Comparison of ENCODE assay signal across 8 mouse cellular contexts in genomic region chr17:86215771-86216170, GRCm38 (mm10). TPM values are rescaled to one million over a fixed set of nuclear protein-coding genes. Genes with fewer than 3 reads are reported as not detected.
DNase-seq lines count a peak whose midpoint lies in the region; ATAC-seq and TF ChIP-seq lines count a peak whose summit lies in the region.

No protein-coding gene starts in this region.

- no peak for TF ChIP-seq POLR2A in cerebellum, adult 2 months (IDR thresholded peaks at IDR 0.05; ENCODE audit: borderline replicate concordance, insufficient read depth, low read length)

- H3K9me3 ChIP-seq in lung, embryonic 14.5 days (ENCODE audit: low read depth, low read length) = no peaks in the 10 kb centered on the region
- H3K9me3 ChIP-seq in hindbrain, embryonic 11.5 days (ENCODE audit: control insufficient read depth, low read length) = no peaks in the 10 kb centered on the region

- DNase-seq in cerebellum, adult 2 months = no peak
- DNase-seq in cerebellum, postnatal 10 days = no peak
- DNase-seq in lung, embryonic 14.5 days = no peak
- peak; percentile 22 to 26 for DNase-seq in thymus, adult 18-20 months
- DNase-seq in hindbrain, embryonic 11.5 days (ENCODE audit: low spot score) = no peak
- no peak for DNase-seq in cerebellum, postnatal 4 days (ENCODE audit: low spot score in 2 of 2)

- ATAC-seq in CD4-positive, CD25-positive, alpha-beta regulatory T cell, adult 4 months = peak; percentile 95
- peak; percentile 69; the same call in 1 of the 2 replicates for ATAC-seq in granulocyte monocyte progenitor cell, adult 5-6 weeks (replicated peaks; ENCODE audit: poor library complexity, severe bottlenecking)
- ATAC-seq in lung, embryonic 14.5 days (ENCODE audit: insufficient read depth) = no peak
- no peak for ATAC-seq in hindbrain, embryonic 11.5 days (ENCODE audit: low FRiP score)

- H3K9ac ChIP-seq in lung, embryonic 14.5 days = no peak overlapping the region
- no peak overlapping the region for H3K9ac ChIP-seq in hindbrain, embryonic 11.5 days (ENCODE audit: low read depth, low read length)

- WGBS in cerebellum, adult 2 months = 85% methylated on average over 7 of the region's 7 CpGs
- 76% methylated on average over 7 of the region's 7 CpGs for WGBS in lung, embryonic 14.5 days
- 80% methylated on average over 7 of the region's 7 CpGs for WGBS in hindbrain, embryonic 11.5 days

- no peaks in the 10 kb centered on the region for H3K36me3 ChIP-seq in lung, embryonic 14.5 days (ENCODE audit: insufficient read depth)
- no peaks in the 10 kb centered on the region for H3K36me3 ChIP-seq in hindbrain, embryonic 11.5 days (ENCODE audit: control insufficient read depth, insufficient read depth, low read length)

- no peak overlapping the region for H3K4me2 ChIP-seq in lung, embryonic 14.5 days
- no peak overlapping the region for H3K4me2 ChIP-seq in hindbrain, embryonic 11.5 days (replicated peaks; ENCODE audit: low read depth, low read length)

- peak; percentile 17; the same call in 1 of the 2 replicates for TF ChIP-seq CTCF in cerebellum, adult 2 months (IDR thresholded peaks at IDR 0.05; ENCODE audit: borderline replicate concordance, insufficient read depth, low read depth, low read length)
- peak; percentile 60 for TF ChIP-seq CTCF in lung, embryonic 14.5 days (IDR thresholded peaks at IDR 0.05; ENCODE audit: low read depth)

- H3K27ac ChIP-seq in cerebellum, adult 2 months (ENCODE audit: insufficient read depth, low read length) = no peak overlapping the region
- no peak overlapping the region for H3K27ac ChIP-seq in lung, embryonic 14.5 days (ENCODE audit: low read depth)
- no peak overlapping the region for H3K27ac ChIP-seq in hindbrain, embryonic 11.5 days (ENCODE audit: low read depth, low read length)

- no peaks in the 10 kb centered on the region for H3K27me3 ChIP-seq in cerebellum, adult 2 months (ENCODE audit: control insufficient read depth, insufficient read depth, low read length)
- no peaks in the 10 kb centered on the region for H3K27me3 ChIP-seq in lung, embryonic 14.5 days (ENCODE audit: insufficient read depth, low read length)
- no peaks in the 10 kb centered on the region for H3K27me3 ChIP-seq in hindbrain, embryonic 11.5 days (ENCODE audit: control insufficient read depth, insufficient read depth, low read length)

- H3K4me1 ChIP-seq in cerebellum, adult 2 months (ENCODE audit: control insufficient read depth, insufficient read depth, low read length) = peaks cover 33% of the 10 kb centered on the region
- no peaks in the 10 kb centered on the region for H3K4me1 ChIP-seq in lung, embryonic 14.5 days (ENCODE audit: insufficient read depth)
- no peaks in the 10 kb centered on the region for H3K4me1 ChIP-seq in hindbrain, embryonic 11.5 days (replicated peaks; ENCODE audit: control insufficient read depth, insufficient read depth, low read length)

- H3K4me3 ChIP-seq in cerebellum, adult 2 months (replicated peaks; ENCODE audit: insufficient read depth, low read depth, low read length) = no peak overlapping the region
- no peak overlapping the region for H3K4me3 ChIP-seq in lung, embryonic 14.5 days (ENCODE audit: low read depth, low read length)
- H3K4me3 ChIP-seq in hindbrain, embryonic 11.5 days (ENCODE audit: low read depth, low read length) = no peak overlapping the region

RNA-seq across cellular contexts. Expression of gene Prkce, which starts 48.2 kb away (rescaled TPM):
- polyA plus RNA-seq in cerebellum, adult 2 months (2012; rRNA removed) = 53.7 and 53.8 TPM in 2 replicates
- 1 to 10 TPM; 3.5 to 4.6 TPM for polyA plus RNA-seq in CD4-positive, CD25-positive, alpha-beta regulatory T cell, adult 4 months (2017; shearing (Covaris generic))
- total RNA-seq in granulocyte monocyte progenitor cell, adult 5-6 weeks (2014; fragmentation: Nextera tagmentation) = 4.0 and 5.9 TPM in 2 replicates
- total RNA-seq in granulocyte monocyte progenitor cell, adult 5-6 weeks (2017) = 2.0 and 2.3 TPM in 2 replicates
- polyA plus RNA-seq in lung, embryonic 14.5 days (2014; fragmentation: Nextera tagmentation; extraction: Ambion mirVana) = 10.1 and 10.8 TPM in 2 replicates
- polyA plus RNA-seq in hindbrain, embryonic 11.5 days (2014; fragmentation: Nextera tagmentation; extraction: Ambion mirVana) = 7.3 and 7.4 TPM in 2 replicates

Comparison
In these comparisons a context has a peak if more than half of its experiments do, and no peak if none do; other contexts are left out.
1. DNase-seq: peak in thymus, adult 18-20 months (2 of 2); none in cerebellum, adult 2 months (0 of 2), cerebellum, postnatal 10 days (0 of 2), lung, embryonic 14.5 days (single experiment), hindbrain, embryonic 11.5 days (single experiment) and cerebellum, postnatal 4 days (0 of 2).
2. ATAC-seq: peak in CD4-positive, CD25-positive, alpha-beta regulatory T cell, adult 4 months (single experiment) and granulocyte monocyte progenitor cell, adult 5-6 weeks (single experiment); none in lung, embryonic 14.5 days (single experiment) and hindbrain, embryonic 11.5 days (single experiment).